Mouse (Mus musculus) ovary, adult 18-20 months (tissue): ENCODE measurements around the gene Gna14.

Experiments
- DNase-seq: peaks from one replicate; pipeline ENCODE4 v3.0.0; 2022; ENCODE audit warnings: low spot score, mixed read lengths

Gene Gna14

DNA sequence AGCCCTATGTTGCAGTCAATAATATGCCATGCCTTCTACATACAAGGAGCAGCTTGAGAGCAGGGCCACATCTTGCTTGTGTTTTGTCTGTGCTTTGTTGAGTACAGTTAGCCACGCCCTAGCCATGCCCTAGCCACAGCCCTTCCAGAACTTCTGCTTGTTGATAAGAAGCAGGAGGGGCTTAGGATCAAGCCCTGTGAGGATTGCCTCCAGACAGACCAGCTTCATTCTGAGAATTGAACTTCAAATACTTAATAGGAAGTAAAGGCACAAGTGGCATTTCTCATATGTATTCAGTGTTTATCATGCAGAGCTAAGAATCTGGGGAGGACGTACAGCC is 75.5 kb downstream of the Gna14 start:
- no peak for DNase-seq

GRCm38 (mm10) chr19:16514201-16514600 is 78.6 kb downstream of the Gna14 start:
- DNase-seq = no peak

DNA sequence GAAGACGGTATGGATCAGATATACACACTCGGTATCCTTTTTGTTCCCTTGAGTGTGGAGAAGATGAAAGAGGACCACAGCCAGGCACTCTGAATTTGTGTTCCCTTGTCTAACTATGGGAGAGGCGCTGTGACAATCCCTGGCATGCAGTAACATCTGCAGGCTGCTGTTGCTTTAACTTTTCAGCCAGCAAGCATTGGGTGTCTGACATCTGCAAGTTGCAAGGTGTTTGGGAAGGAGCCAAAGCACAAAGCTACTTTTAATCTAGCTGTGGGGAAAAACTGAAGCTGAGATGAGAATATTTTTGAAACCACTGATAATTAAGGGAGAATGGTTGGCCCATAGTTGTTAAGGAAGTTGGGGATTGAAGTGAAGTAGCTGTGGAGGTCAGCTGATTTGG is 83.0 kb downstream of the Gna14 start:
- no peak for DNase-seq

DNA sequence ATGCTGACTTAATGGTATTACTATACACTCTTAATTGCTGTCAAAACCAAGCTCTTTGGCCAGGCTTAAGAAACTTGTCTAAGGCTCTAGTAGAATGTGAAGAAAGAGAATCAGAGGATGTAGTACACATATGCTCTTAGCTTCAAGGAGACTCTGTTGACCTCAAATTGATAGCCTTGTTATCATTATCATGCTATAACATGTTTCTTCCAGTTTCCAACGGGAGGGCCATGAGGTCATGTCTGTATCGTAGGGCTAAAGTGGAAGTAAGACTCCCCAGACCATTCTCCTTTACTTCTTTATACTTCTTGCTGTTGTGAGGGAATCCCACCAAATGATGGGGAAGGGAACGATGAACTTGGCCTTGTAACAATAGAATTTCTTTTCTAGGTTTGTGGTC is 85.0 kb downstream of the Gna14 start:
- no peak for DNase-seq

GRCm38 (mm10) chr19:16526302-16526880 is 90.8 kb downstream of the Gna14 start:
- no peak for DNase-seq

DNA sequence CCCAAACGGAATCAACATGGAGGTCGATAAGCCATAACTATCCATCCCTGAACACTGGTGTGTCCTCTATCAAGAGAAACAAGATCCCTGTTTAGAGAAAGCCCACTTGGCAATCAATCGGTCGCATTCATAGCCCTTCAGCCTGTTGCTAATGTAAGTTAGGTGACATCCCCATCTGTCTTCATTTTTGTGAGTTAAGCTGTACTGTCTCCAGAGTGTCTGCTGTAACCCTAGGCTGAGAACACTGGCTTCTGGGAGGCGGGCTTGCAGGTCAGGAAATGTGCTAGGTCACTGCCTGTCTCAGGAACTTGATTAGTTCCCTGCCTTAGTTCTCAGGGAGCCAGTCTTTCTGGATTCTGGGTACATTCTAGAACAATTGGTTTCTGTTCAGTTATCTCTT is 91.5 kb downstream of the Gna14 start:
- no peak for DNase-seq

GRCm38 (mm10) chr19:16528225-16528828 is 92.8 kb downstream of the Gna14 start:
- no peak for DNase-seq

DNA sequence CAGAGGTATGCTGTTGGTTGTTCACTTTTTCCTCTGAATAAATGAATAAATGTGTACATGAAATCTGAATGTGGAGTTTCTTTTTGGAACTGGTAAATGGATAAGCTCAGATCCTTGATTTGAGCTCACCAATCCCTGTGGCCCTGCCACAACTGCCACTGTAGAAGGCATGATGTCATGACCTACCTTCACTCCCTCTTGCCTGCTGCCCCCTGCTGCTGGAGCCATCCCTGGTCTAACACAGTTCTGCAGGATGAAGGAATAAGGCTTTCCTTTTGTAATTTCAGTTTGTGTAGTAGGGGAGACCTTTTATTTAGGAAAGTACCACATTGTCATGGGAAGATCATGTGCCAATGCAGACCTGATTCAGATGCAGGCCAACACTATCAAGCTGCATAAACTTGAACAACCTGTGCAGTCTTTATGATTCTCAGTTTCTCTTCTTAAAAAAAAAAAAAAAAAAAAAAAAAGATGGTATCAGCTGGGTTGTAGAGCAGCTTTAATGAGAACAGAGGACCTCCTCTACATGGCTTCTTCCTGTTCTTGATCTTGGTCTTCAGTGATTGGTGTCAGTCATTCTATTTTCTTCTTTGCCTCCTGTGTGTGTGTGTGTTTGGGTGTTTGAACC is 93.8 kb downstream of the Gna14 start:
- no peak for DNase-seq

GRCm38 (mm10) chr19:16529999-16530398 is 94.4 kb downstream of the Gna14 start:
- DNase-seq = peak; percentile 13

DNA sequence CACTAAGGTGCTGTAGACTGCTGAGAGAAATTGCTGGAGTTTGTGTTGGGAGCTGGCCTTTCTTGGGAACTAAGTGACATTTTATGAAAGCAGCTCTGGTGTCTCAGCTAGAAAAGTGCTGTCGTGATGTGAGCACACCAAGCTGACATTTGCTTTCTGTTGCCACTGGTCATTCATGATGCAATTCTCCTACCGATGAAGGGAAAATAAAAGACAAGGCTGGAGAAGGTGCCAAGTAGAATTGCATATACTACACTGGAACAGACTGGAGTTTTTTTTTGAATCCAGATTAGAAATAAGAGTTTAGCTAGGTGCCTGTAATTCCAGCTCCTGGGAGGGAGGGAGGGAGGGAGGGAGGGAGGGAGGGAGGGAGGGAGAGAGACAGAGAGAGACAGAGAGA is 98.7 kb downstream of the Gna14 start:
- DNase-seq = no peak

- DNase-seq = no peak
Observed at GRCm38 (mm10) chr19:16538416-16538815, 102.9 kb downstream of the Gna14 start.

DNA sequence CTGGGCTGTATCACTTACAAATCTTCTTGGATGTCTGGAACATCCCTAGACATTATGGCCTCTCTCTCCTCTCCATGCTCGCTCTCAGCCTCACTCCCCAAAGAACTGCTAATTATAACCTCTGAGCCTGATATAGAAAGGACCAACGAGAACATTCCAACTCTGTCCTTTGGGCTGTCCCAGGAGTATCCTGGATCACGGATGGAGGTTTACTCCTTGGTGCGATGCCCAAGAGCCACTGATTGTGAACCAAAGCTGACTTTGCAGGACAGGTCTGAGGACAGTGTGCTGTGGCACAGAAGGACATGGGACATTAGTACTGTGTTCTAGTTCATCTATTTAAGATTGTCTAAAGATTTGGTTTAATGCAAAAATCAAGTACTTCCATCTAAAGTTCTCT is 108.1 kb downstream of the Gna14 start:
- DNase-seq = no peak

GRCm38 (mm10) chr19:16556988-16557387 is 121.4 kb downstream of the Gna14 start:
- no peak for DNase-seq

GRCm38 (mm10) chr19:16557971-16558370 is 122.4 kb downstream of the Gna14 start:
- DNase-seq = no peak

DNA sequence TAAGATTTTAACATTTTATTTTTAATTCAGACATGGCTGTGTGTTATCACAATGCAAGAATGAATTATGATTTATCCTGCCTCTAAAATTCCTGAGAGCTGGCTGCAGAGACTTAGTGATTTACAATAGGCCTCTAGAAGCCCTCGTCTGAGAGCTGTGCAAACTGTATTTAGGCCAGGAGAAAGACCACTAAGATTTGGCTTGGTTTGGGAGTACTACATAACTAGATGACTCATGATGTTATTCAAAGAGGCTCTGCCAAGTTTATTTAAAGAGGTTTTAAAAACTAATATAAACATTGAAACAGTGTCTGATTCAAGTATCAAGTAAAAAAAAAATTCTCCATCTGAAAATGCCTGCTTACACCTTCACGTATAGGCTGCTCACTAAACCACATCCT is 123.0 kb downstream of the Gna14 start:
- no peak for DNase-seq

- DNase-seq = no peak
Observed at GRCm38 (mm10) chr19:16559243-16559896, 123.8 kb downstream of the Gna14 start.

- DNase-seq = no peak
Observed at GRCm38 (mm10) chr19:16562676-16563075, 127.1 kb downstream of the Gna14 start.

- no peak for DNase-seq
Observed at GRCm38 (mm10) chr19:16576790-16577189, 141.2 kb downstream of the Gna14 start.

DNA sequence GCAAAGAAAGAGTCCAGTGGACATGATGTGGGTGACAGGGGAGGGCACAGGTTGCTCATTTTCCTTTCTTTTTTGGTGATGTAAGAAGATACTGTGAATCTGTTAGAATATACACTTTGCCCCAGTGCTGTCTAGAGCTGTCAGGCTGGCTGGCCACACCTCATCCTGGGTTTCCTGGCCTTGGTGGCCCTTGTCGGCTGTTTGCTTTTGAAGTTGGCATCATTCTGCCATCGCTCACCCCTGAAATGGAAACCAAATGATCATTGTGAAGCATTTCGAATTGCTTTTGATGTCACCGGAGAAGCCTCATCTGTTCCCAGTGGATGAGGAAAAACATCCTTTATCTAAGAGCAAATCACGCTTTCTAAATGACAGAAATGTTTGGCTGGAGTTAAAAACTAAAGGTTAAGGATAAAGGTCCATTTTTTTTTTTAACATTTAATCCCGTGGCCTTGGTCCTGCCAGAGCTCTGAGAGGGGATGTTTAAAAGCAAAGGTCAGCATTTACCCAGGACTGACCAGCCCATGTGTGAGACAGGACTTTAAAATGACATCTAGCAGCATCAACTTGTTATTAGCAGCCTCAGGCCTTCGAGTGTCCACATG is 144.2 kb downstream of the Gna14 start:
- no peak for DNase-seq

DNA sequence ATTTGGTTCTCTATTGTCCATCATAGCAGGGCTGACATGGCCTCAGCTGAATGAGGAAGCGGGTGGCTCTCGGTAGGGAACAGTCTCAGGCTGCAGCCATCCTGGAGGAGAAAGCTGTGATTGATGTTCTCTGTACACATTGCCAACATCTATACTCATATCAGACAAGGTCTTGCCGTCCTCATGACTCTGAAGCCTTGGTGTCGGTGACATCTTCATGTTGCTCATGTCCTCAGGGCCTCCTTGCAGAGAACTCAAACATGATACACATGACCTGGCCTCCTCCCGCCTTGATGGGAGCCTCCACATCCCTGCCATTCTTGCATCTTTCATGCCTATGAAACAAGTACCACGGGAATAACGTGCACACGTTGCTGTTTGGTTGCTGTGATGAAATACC is 144.9 kb downstream of the Gna14 start:
- no peak for DNase-seq

DNA sequence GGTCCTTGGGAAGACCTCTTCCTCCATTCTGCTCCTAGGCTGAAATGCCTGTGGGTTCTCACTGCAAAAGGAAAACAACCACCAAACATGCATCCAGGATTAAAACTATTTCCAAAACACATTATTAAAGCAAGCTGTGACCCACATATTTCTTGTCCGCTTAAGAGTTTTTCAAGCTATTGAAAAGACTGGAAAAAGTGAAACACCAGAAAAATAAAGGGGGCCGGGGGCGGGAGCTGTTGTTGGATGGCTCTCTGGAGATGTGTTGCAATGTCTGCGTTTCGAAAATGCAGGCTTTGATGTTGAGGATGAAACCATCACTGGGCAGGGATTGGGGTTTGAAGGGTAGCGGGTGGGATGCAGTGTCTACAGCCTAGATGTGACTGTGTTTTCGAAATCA is 149.0 kb downstream of the Gna14 start:
- DNase-seq = no peak

- DNase-seq = no peak
Observed at GRCm38 (mm10) chr19:16585379-16585778, 149.8 kb downstream of the Gna14 start.
